Mouse (Mus musculus) gastrocnemius, postnatal 14 days (tissue): ENCODE measurements around the gene Cnot3. TPM values are rescaled to one million over a fixed set of nuclear protein-coding genes. Genes with fewer than 3 reads are reported as not detected.
"Not testable (repeated sequence)": the region's sequence is repeated elsewhere in the genome, so short reads cannot be mapped to it uniquely, and the experiment has no call there.

Source experiments
- DNase-seq: peaks from one replicate; pipeline ENCODE4 v3.0.0; 2021; ENCODE audit warnings: mixed read lengths
- intact Hi-C: fragments of 180-260 bp; cut with DNase I; formaldehyde crosslinking; loops from one replicate; pipeline ENCODE4 v1.15.1; 2025; ENCODE audit warnings: low total_unique reads
- long read RNA-seq, 2 experiments: library from polyadenylated mRNA; stranded (forward); transcript quantifications; one replicate each; pipeline ENCODE4 v2.0.0; 2021
- total RNA-seq, 2 experiments: library from RNA; stranded (reverse); gene quantifications; 2 replicates each; pipeline ENCODE4 v1.2.3; 2021

The Cnot3 gene
- 10 to 100 TPM; 18.0 to 22.3 TPM for total RNA-seq
- long read RNA-seq, experiment 1, transcript Cnot3-201 (18 exons, 2,822 nt): major isoform, 5 of 20 reads
- long read RNA-seq, experiment 1, partial matches to known transcripts: 6 of 20 reads
- long read RNA-seq, experiment 1, other reads (novel, unspliced or antisense): 9 of 20 reads
- long read RNA-seq, experiment 2, transcript Cnot3-201 (18 exons, 2,822 nt): major isoform, 15 of 21 reads
- long read RNA-seq, experiment 2, partial matches to known transcripts: 2 of 21 reads
- long read RNA-seq, experiment 2, other reads (novel, unspliced or antisense): 4 of 21 reads

DNA sequence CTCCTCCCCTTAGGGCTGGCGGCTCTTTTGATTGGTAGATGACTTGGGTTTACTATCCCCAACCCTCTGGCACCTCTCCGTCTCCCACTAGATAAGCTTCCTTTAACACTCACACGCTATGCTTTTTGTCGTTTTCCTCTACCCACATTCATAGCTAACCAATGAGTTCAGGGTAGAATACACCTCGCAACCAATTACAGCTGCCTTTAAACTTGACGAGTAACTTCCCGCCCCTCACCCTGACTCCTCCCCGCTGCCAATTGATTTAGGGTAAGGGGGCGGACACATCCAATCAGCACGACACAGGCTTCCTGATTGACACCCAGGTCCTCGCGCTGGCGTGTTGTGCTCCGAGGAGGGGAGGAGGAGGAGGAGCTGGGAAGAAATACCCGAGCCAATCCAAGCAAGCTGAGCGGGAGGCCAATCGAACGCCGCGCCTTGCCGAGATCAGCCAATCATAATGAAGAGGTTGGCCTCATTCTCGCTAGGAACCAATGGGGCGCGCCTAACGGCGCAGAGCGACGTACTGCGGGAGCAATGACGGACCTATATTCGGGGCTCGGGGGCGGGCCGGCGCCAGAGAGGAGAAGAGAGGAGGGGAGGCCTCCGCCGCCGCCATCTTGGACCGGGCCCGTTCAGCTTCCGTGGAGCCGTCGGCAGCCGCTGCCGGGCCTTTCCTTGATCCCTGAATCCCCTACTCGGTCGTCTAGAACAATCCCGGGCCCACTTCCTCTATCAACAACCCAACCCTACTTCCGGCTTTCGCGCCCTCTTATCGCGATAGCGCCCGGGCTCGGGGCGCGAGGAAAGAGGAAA, at the start of gene Cnot3:
TSS of gene Cnot3 (plus strand) at position 597 of the 816 bp plus-strand sequence.
- intact Hi-C loops: no loop called here
- DNase-seq: peak; percentile 97

DNA sequence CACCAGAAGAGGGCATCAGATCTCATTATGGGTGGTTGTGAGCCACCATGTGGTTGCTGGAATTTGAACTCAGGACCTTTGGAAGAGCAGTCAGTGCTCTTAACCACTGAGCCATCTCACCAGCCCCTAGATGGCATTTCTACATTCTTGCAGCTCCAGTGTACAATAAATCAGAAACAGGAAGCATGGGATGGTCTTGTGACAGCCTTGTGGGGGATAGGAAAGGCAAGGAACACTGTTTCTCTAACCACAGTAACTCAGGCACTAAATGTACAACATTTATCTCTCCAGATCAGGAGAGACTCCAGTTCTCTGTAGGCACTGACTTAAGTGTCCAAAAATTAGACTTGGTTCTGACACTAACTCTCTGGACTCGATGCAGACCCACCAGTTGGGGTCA, 47.3 kb upstream of the Cnot3 start:
- DNase-seq, intact Hi-C loops: not testable (repeated sequence)

DNA sequence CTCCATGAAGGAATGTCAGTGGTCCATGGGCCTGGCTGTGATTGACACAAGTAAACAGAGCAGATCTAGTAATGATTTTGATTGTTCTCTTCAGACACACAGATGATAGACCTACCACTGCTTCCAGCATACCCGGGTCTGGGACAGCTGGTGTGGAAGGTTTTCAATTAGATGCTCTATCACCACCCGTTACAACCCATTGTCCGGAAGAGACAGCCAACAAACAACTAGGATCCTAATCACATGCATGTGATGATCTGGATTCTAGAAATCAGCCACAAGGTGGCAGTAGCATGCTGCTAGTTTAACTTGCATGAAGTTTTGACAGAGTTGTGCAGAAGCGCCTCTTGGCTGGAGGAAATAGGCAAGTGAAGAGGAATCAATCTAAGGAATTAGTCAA, 43.9 kb upstream of the Cnot3 start:
- peak; percentile 45 for DNase-seq
- intact Hi-C loops: no loop called here

DNA sequence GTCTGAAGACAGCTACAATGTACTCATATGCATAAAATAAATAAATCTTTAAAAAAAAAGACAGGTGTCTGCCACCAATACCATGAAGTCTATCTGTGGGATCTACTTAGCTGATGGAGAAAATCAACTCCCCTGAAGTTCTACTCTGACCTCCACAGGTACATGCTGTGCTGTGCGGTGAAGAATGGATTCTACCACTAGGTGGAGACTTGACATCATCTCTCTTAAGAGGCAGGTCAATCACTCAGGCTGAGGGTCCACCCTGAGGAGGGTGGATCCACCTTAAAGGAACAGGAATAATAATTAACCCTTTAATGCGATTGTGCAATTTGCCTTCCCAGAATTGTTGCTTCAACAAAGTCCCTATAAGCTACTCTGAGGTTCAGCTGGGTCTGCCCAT, 38.3 kb upstream of the Cnot3 start:
- intact Hi-C loops: no loop called here
- DNase-seq: no peak

DNA sequence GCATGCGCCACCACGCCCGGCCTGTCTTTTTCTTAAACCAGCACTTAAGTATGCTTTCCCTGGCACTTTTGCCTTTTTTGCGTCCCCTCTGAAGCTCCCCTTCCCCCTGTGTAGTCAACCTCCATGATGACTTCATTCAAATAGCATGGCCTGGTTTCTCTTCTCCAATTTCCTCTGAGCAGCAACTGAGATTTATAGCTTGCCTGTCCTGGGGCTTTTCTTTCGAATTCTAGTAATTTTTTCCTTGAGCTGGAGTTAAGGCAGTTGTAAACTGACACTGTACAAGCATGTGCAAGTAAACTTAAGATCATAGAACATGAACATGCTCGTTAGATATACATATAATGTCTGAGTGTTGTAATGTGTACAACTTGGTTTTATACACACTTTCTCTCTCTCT, 37.7 kb upstream of the Cnot3 start:
- intact Hi-C loops: no loop called here
- DNase-seq: no peak

DNA sequence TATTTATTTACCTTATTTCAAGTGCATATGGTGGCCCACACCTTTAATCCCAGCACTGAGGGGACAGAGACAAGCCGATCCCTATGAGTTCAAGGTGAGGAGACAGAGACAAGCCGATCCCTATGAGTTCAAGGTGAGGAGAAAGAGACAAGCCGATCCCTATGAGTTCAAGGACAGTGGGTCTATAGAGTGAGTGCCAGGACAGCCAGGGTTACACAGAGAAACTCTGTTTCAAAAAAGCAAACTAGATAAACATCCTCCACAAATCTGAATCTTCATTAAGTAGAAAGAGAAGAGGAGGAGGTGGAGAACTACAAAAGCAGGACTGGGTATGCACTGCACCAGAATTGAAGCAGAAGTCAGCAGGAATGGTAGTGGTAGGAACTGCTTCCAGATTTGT, 36.4 kb upstream of the Cnot3 start:
- DNase-seq: no peak
- intact Hi-C loops: no loop called here

DNA sequence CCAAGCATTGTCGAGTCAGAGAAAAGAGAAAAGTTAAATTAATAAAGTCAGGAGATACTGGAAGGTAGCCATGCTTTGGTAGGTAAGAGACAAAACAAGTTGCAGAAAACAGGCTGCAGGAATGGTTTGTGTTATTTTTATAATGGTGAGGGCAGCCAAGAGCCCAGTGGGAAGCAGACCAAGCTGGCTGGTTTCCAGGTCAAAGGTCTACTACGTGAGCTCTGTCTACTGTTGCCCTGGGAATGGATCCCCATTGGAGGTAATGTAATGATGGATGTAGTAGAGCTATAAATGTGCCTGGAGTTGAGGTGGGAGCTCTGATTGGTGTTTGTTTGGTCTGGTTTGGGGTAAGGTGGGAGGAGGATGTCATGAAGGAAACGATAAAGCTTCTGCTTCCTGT, 36.0 kb upstream of the Cnot3 start:
- DNase-seq: no peak

DNA sequence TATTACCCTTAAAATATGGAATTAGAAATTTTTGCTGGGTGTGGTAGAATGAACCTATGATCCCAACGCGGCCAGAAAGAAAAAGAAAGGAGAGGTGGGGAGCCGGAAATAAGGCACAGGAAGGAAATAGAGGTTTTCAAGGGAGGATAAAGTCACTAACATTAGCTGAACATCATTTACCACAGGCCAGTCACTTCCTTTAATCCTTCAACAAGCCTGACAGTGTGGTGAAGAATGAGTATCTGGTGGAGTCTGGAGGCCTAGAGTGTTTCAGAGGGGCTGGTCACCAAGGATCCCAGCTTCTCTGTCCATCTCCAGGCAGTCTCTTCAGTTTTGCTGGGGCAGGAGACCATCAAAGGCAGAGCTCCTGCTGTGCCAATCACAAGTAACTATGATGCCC, 34.6 kb upstream of the Cnot3 start:
- intact Hi-C loops: no loop called here
- no peak for DNase-seq

More for the DNA sequence above, 36.0 kb upstream of the Cnot3 start:
- intact Hi-C loops: no loop called here

DNA sequence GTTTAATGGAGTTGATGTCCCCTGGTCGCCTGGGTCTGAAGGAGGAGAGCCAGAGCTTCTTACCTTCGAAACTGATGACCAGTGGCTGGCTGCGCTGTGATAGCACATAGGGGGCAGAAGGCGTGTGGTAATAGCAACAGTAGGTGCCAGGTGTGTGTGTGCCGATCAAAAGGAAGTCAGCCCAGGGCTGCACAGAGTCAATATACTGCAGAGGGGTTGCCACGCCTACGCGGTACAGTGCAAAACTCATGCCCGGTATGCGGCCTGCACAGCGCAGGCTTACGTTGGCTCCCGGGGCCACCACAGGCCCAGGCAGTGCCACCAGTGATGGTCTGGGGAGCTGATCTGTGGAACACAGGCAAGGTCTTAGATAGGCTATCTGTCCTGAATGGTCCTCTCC, 34.1 kb upstream of the Cnot3 start:
- DNase-seq: no peak
- intact Hi-C loops: no loop called here

DNA sequence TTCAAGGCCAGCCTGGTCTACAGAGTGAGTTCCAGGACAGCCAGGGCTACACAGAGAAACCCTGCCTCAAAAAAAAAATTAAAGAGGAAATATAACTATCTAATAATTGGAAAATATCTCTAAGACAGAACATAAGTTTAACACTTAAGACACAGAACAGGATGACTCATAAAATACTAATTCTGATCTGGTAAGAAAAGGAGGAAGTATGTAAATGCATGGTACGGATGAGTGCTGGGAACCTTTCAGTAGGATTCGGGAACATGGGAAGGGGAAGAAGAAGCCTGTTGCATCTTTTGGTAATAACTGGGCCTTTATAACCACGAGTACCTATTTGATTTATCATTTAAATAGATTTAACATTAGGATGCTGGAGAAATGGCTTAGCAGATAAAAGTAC, 31.0 kb upstream of the Cnot3 start:
- DNase-seq: no peak
- intact Hi-C loops: no loop called here

DNA sequence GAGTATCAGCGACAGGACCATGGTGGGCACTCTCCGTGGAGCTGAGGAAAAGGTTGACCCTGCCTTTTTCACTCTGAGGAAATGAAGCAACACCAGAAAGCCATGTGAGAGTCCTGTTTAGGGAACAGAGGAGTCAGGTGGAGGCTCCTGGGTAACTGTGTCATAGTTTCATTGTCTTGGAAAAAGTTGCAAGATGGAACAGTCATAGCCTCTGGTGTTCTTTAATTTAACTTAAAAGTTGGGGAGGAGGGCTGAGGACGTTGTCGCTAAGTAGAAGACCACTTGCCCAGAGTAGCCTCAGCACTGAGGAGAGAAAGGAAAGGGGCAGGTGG, 29.0 kb upstream of the Cnot3 start, which contains the start of gene Oscar:
TSS of gene Oscar (minus strand) at position 101 of the 332 bp plus-strand sequence.
- no peak for DNase-seq
- intact Hi-C loops: no loop called here

DNA sequence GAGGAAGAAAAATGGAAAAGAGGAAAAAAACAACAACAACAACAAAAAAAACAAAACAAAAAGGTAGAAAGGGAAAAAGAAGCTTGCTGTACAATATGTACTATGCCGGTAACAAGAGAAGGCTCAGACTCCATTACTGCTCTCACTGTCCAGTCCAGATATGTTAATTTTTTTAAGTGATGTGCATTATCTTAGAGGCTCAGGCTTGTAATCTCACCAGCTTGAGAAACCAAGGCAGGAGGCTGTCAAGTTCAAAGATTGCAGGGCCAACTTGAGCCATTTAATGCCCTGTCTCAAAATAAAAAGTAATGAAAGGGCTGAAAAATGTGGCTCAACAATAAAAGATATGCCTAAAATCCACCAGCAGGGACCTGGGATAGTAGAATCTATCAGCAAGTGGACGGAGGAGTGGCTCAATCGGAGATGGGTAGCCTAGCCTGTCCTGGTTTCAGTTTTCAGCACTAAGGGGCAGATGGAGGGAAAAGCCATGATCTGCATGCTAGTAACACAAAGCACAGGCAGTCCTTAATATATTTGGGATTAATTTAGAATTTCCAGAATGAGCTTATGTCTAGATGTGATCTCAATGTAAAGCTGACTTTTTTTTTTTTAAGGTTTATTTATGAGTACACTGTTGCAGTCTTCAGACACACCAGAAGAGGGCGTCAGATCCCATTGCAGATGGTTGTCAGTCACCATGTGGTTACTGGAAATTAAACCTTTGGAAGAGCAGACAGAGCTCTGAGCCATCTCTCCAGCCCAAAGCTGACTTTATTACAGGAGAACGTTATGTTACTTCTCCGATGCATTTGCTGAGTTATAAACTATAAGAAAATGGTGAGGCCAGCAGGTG, 28.5 kb upstream of the Cnot3 start:
- intact Hi-C loops: no loop called here
- no peak for DNase-seq

DNA sequence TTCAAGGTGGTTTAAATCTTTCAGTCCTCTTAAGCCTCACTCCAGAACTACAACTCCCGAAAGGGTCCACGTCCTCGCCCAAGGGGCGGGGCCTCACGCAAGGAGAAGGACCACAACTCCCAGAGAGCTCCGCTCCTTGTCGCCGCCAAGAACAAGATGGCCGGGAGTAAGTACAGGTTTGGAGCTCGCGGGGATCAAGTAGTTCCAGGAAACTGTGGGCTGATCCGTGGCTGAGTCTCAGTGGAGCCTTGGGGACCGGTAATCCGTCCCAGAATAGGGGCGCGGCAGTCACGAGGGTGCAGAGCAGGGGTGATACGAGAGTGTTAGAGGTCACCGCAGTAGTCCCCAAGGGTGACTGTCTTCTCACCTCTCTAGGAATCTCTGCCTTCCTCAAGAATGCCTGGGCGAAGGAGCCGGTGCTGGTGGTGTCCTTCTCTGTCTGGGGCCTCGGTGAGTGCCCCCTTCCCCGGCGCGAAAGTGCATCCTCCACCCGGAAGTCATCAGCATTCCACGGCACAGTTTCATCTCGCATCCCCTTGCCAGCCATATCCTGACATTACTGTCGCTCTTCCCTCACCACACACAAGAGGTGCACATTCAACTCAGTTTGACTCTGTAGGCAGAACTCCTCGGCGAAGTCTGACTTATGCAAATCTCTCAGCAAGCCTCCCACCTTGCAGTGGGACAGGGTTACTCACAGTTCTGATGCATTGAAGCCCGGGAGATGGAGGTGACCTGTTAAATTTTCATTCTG, 27.6 kb upstream of the Cnot3 start, which contains the start of gene Ndufa3:
TSS of gene Ndufa3 (plus strand) at position 132 of the 754 bp plus-strand sequence.
- DNase-seq: peak; percentile 88
- intact Hi-C loops: no loop called here

DNA sequence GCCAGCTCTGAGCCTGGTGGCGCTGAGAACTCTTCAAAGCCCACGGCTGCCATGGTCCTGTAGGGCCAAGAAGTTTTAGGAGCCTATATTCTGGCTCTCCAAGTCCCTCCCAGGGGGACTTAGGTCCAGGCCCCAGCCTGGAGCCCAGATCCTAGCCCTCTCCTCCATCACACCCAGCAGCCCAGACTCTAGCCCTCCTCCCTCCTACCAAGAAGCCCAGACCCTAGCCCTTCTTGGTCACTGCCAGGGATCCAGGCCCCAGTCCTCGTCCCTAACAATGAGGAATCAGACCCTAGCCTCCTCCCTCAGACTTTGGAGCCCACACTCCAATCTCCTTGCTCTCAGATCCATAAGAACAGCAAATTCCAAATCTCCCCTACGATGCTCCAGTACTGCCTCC, 16.0 kb upstream of the Cnot3 start:
- intact Hi-C loops: loop anchor here (10.0 kb wide), 1 partner anchor 1446 kb away; no protein-coding TSS in a partner anchor
- DNase-seq: no peak

DNA sequence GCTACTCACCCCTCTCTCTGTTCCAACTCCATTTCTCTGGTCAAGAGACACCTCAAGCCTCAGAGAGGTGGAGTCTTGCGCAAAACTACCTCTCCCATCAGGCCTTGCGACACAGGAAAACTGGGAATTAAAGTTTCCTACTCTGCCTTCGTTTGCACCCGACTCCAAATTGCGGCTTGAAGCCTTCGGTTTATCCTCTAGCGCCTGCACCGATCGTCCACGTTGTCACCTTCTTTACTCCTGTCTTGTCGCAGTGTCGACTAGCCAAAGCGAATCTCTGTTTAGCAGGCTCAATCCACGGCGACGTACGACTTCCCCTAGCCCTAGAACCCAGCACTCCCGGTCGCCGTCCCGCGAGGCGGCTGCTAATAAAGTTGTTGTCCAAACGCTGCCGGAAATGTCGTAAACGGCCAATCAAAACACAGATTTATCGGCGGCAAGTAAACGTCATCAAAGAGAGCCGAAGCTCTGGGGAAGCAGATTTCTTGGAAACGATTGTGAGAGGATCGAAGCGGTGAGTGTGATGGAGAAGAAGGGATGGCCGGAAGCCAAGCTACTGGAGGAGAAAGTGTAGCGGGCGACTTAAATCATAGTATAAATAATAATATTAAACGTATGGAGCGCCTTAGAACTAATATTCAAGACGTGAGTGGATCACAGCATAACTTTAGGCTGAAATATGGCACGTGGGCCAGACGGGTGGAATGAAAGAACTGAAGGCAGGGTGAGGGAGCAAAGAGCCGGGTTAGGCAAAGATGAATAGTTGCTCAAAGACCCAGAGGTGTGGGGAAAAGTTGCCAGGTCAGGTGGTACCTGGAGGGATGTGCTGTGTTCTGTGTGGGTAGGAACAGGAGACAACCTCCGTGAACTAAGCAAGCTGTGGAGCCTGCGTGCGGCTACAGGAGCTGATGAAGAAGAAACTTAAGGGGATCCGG, 15.3 kb upstream of the Cnot3 start, which contains the start of the genes Tfpt and Prpf31:
TSS of gene Tfpt (minus strand) at position 387 of the 935 bp plus-strand sequence.
TSS of gene Prpf31 (plus strand) at position 443 of the 935 bp plus-strand sequence.
- intact Hi-C loops: loop anchor here (10.0 kb wide), 1 partner anchor 1445 kb away; no protein-coding TSS in a partner anchor
- DNase-seq: peak; percentile 89

DNA sequence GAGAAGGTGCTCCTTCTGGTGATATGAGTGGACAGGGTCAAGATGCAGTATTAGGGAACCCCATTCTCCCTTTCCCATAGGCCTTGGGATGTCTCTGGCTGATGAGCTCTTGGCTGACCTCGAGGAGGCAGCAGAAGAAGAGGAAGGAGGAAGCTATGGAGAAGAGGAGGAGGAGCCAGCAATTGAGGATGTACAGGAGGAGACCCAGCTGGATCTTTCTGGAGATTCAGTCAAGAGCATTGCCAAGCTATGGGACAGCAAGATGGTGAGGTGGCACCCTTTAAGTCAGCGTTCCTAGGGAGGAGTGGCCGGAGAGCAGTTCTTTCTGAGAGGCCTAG, 14.6 kb upstream of the Cnot3 start:
- intact Hi-C loops: no loop called here
- DNase-seq: no peak

DNA sequence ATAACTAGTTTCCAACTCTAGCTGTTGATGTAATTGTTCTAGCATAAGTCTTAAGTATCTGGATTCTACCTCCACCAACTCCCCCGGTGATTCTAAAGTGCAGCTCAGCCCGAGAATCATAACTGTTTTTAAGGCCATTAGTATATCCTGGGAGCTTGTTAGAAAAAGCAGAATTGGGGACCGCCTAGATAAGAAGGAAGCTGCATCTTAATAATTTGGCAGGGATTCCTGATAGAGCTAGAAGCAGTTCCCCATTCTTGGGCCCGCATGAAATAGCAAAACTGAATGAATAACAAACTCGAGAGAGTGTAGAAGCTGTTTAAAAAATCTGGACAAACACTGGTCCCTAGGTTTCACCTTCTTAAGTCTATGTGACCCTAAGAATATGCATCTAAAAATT, 1.7 kb upstream of the Cnot3 start:
- no peak for DNase-seq
- intact Hi-C loops: no loop called here

DNA sequence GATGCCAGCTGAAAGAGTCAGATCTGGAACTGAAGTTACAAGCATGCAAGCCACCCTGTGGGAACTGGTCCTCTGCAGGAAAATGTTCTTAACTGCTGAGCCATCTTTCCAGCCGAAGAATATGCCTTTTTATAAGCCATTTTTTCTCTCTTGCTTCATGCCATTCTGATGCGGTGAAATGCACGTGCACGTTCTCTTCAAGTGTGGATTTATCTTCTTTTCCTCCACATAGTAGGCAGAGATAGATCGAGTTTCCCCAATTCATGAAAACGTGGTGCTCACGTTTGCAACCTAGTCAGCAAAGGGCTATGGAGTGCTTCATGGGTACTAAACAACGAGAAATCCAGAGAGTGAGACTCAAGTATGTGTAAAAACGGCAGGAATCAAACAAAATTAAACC, 1.2 kb upstream of the Cnot3 start:
- DNase-seq: no peak
- intact Hi-C loops: no loop called here
